Mouse (Mus musculus): ENCODE data around the gene Ccnk. TPM values are rescaled to one million over a fixed set of nuclear protein-coding genes. Genes with fewer than 3 reads are reported as not detected.

Ccnk gene
- polyA plus RNA-seq, 1 experiment from 2014 or later, result 4.3 TPM

DNA sequence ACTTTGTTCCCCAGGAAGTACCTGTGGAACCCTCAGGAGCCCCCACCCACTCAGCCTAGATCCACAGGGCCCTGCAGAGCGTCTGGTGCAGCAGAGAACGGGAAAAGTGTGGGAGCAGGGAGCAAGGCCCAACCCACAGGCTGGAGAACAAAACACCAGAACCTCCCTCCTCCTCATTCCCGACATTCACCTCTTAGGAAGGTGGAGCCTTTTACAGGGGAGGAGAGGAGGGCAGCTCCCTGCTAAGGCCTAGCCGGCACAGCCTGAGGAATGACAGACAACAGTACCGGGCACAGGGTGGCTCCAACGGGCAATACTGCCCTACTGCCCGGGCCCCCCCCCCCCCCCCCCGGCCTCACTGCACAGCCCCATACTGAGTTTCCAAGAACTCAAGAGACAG lies 44.0 kb downstream of the Ccnk start:
- Histone ChIP-seq H3K4me3 (ENCODE audit: low read depth, low read length) (no peak overlapping the region), H3K4me1 (replicated peaks; ENCODE audit: control insufficient read depth, insufficient read depth, low read length) (peaks cover 13% of the 10 kb centered on the region), H3K27ac (ENCODE audit: low read depth, low read length) (no peak overlapping the region), H3K36me3 (ENCODE audit: control insufficient read depth, insufficient read depth, low read length) (no peaks in the 10 kb centered on the region), H3K9me3 (ENCODE audit: control insufficient read depth, low read length) (no peaks in the 10 kb centered on the region), H3K4me2 (no peak overlapping the region), H3K9ac (ENCODE audit: low read depth, low read length) (no peak overlapping the region), H3K27me3 (replicated peaks; ENCODE audit: control insufficient read depth, insufficient read depth, low read length) (no peaks in the 10 kb centered on the region)
- ATAC-seq (replicated peaks; ENCODE audit: low FRiP score), result no peak
- 55% methylated on average over 8 of the region's 8 CpGs for WGBS
- DNase-seq (ENCODE audit: low spot score), result no peak

- WGBS, result 62% methylated on average over 7 of the region's 7 CpGs
Measured at GRCm38 (mm10) chr12:108225781-108226180, 46.4 kb downstream of the Ccnk start.

GRCm38 (mm10) chr12:108226216-108226615 lies 46.8 kb downstream of the Ccnk start:
- no peak overlapping the region for H3K27ac ChIP-seq (ENCODE audit: low read depth, low read length)
- no peaks in the 10 kb centered on the region for H3K27me3 ChIP-seq (replicated peaks; ENCODE audit: control insufficient read depth, insufficient read depth, low read length)
- no peak overlapping the region for H3K9ac ChIP-seq (ENCODE audit: low read depth, low read length)
- ATAC-seq (replicated peaks; ENCODE audit: low FRiP score) (no peak), DNase-seq (ENCODE audit: low spot score) (no peak)
- WGBS, result 74% methylated on average over 13 of the region's 13 CpGs
- no peaks in the 10 kb centered on the region for H3K36me3 ChIP-seq (ENCODE audit: control insufficient read depth, insufficient read depth, low read length)
- H3K9me3 ChIP-seq (ENCODE audit: control insufficient read depth, low read length), result no peaks in the 10 kb centered on the region
- no peak overlapping the region for H3K4me2 ChIP-seq
- no peak overlapping the region for H3K4me3 ChIP-seq (ENCODE audit: low read depth, low read length)
- H3K4me1 ChIP-seq (replicated peaks; ENCODE audit: control insufficient read depth, insufficient read depth, low read length), result peaks cover 15% of the 10 kb centered on the region

More at GRCm38 (mm10) chr12:108225781-108226180, 46.4 kb downstream of the Ccnk start:
- Histone ChIP-seq H3K4me2 (no peak overlapping the region), H3K27ac (ENCODE audit: low read depth, low read length) (no peak overlapping the region), H3K27me3 (replicated peaks; ENCODE audit: control insufficient read depth, insufficient read depth, low read length) (no peaks in the 10 kb centered on the region), H3K4me1 (replicated peaks; ENCODE audit: control insufficient read depth, insufficient read depth, low read length) (peaks cover 16% of the 10 kb centered on the region), H3K36me3 (ENCODE audit: control insufficient read depth, insufficient read depth, low read length) (no peaks in the 10 kb centered on the region), H3K4me3 (ENCODE audit: low read depth, low read length) (no peak overlapping the region), H3K9me3 (ENCODE audit: control insufficient read depth, low read length) (no peaks in the 10 kb centered on the region), H3K9ac (ENCODE audit: low read depth, low read length) (no peak overlapping the region)
- ATAC-seq (replicated peaks; ENCODE audit: low FRiP score), result no peak
- DNase-seq (ENCODE audit: low spot score), result no peak

DNA sequence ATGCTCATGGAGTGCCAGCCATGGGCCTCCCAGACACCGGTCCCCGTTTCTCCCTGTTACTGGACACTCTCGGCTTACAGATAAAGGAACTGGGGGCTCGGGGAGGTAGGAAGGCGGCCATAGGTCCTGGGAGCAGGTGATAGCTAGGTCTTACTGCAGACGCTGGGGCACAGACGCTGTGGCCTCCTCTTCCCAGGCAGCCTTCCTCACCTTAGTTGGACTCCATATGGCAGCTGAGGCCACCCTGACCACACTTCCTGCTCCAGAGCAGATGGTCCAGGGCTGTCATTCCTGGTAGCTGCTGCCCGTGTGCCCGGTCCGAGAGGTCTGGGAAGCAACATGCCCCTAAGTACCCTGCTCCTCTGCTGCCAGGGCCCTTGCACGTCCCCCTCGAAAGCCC lies 47.6 kb downstream of the Ccnk start:
- Histone ChIP-seq H3K4me1 (replicated peaks; ENCODE audit: control insufficient read depth, insufficient read depth, low read length) (peaks cover 12% of the 10 kb centered on the region), H3K9me3 (ENCODE audit: control insufficient read depth, low read length) (no peaks in the 10 kb centered on the region), H3K27ac (ENCODE audit: low read depth, low read length) (no peak overlapping the region), H3K9ac (ENCODE audit: low read depth, low read length) (no peak overlapping the region), H3K36me3 (ENCODE audit: control insufficient read depth, insufficient read depth, low read length) (no peaks in the 10 kb centered on the region), H3K27me3 (replicated peaks; ENCODE audit: control insufficient read depth, insufficient read depth, low read length) (no peaks in the 10 kb centered on the region), H3K4me3 (ENCODE audit: low read depth, low read length) (no peak overlapping the region), H3K4me2 (no peak overlapping the region)
- DNase-seq (ENCODE audit: low spot score) (no peak), ATAC-seq (replicated peaks; ENCODE audit: low FRiP score) (no peak)
- 72% methylated on average over 12 of the region's 12 CpGs for WGBS

DNA sequence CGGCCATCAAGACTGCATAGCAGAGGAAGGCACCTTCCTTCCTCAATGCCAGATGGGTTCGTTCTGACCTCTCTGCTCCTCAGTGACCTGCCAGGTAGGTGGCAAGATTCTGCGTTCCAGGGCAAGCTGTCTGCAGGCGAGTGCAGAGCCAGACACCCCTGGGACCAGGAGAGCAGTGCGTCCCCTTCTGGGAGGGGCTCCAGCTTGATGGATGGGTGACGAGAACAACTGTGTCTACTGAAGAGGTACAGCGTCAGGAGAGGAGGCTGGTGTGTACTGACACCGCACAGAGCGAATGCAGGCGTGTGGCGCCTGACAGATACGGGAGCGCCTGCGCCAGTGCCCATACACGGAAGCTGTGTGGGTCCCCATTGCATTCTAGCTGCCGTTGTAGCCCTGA lies 48.1 kb downstream of the Ccnk start:
- H3K9ac ChIP-seq (ENCODE audit: low read depth, low read length), result no peak overlapping the region

DNA sequence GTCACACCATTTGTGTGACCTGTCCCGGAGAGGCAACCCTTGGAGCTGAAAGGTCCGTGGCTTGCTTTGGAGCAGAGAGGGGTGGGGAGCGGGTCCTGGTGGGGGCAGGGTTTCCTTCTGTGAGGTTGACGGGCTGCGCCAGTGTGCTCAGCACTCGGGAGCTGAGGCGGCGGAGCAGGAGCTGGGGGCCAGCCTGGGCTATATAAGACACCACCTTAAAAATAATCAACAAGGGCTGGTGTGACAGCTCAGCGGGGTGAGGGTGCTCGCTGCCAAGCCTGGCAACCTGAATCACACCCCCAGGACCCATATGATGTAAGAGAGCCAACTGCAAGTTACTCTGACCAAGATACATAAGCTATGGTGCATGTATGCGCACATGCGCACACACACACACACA lies 50.7 kb downstream of the Ccnk start:
- Histone ChIP-seq H3K4me3 (ENCODE audit: low read depth, low read length) (no peak overlapping the region), H3K4me1 (replicated peaks; ENCODE audit: control insufficient read depth, insufficient read depth, low read length) (peaks cover 14% of the 10 kb centered on the region), H3K4me2 (no peak overlapping the region), H3K9me3 (ENCODE audit: control insufficient read depth, low read length) (no peaks in the 10 kb centered on the region), H3K36me3 (ENCODE audit: control insufficient read depth, insufficient read depth, low read length) (no peaks in the 10 kb centered on the region), H3K27ac (ENCODE audit: low read depth, low read length) (no peak overlapping the region), H3K9ac (ENCODE audit: low read depth, low read length) (no peak overlapping the region), H3K27me3 (replicated peaks; ENCODE audit: control insufficient read depth, insufficient read depth, low read length) (no peaks in the 10 kb centered on the region)
- DNase-seq (ENCODE audit: low spot score) (no peak), ATAC-seq (replicated peaks; ENCODE audit: low FRiP score) (no peak)
- WGBS, result 75% methylated on average over 12 of the region's 12 CpGs

More for the DNA sequence above, 48.1 kb downstream of the Ccnk start:
- Histone ChIP-seq H3K36me3 (ENCODE audit: control insufficient read depth, insufficient read depth, low read length) (no peaks in the 10 kb centered on the region), H3K27me3 (replicated peaks; ENCODE audit: control insufficient read depth, insufficient read depth, low read length) (no peaks in the 10 kb centered on the region), H3K4me1 (replicated peaks; ENCODE audit: control insufficient read depth, insufficient read depth, low read length) (peaks cover 12% of the 10 kb centered on the region), H3K4me2 (no peak overlapping the region), H3K27ac (ENCODE audit: low read depth, low read length) (no peak overlapping the region), H3K4me3 (ENCODE audit: low read depth, low read length) (no peak overlapping the region), H3K9me3 (ENCODE audit: control insufficient read depth, low read length) (no peaks in the 10 kb centered on the region)
- DNase-seq (ENCODE audit: low spot score), result no peak
- WGBS, result 81% methylated on average over 16 of the region's 16 CpGs
- no peak for ATAC-seq (replicated peaks; ENCODE audit: low FRiP score)

- Histone ChIP-seq H3K9ac (ENCODE audit: low read depth, low read length) (no peak overlapping the region), H3K27ac (ENCODE audit: low read depth, low read length) (no peak overlapping the region)
- WGBS, result 61% methylated on average over 16 of the region's 18 CpGs
Measured at GRCm38 (mm10) chr12:108230821-108231794, 51.7 kb downstream of the Ccnk start.

DNA sequence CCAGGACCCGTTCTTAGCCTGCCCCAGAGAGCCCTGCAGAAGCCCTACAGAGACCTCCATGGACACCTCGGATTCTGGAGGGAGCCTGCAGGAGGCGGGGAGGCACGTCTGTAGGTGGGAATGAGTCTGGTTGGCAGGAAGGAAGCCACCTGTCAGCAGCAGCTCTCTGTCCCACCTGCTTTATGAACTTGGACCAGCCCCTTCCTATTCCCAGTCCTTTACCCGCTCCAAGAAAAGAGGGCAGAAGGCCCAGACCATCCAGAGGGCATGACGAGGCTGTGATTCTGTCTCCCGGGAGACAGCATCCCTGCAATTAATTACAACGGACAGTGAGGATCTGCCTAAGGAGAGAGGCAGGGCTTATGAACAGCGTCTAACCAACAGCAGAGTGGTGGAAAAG lies 52.5 kb downstream of the Ccnk start:
- WGBS, result 68% methylated on average over 9 of the region's 9 CpGs
- Histone ChIP-seq H3K36me3 (ENCODE audit: control insufficient read depth, insufficient read depth, low read length) (no peaks in the 10 kb centered on the region), H3K27ac (ENCODE audit: low read depth, low read length) (no peak overlapping the region), H3K9ac (ENCODE audit: low read depth, low read length) (no peak overlapping the region), H3K9me3 (ENCODE audit: control insufficient read depth, low read length) (no peaks in the 10 kb centered on the region), H3K4me2 (no peak overlapping the region), H3K4me1 (replicated peaks; ENCODE audit: control insufficient read depth, insufficient read depth, low read length) (peaks cover 19% of the 10 kb centered on the region), H3K4me3 (ENCODE audit: low read depth, low read length) (no peak overlapping the region), H3K27me3 (replicated peaks; ENCODE audit: control insufficient read depth, insufficient read depth, low read length) (no peaks in the 10 kb centered on the region)
- DNase-seq (ENCODE audit: low spot score) (no peak), ATAC-seq (replicated peaks; ENCODE audit: low FRiP score) (no peak)

More at GRCm38 (mm10) chr12:108230821-108231794, 51.7 kb downstream of the Ccnk start:
- Histone ChIP-seq H3K27me3 (replicated peaks; ENCODE audit: control insufficient read depth, insufficient read depth, low read length) (no peaks in the 10 kb centered on the region), H3K4me2 (no peak overlapping the region), H3K4me1 (replicated peaks; ENCODE audit: control insufficient read depth, insufficient read depth, low read length) (peaks cover 14% of the 10 kb centered on the region), H3K36me3 (ENCODE audit: control insufficient read depth, insufficient read depth, low read length) (no peaks in the 10 kb centered on the region), H3K9me3 (ENCODE audit: control insufficient read depth, low read length) (no peaks in the 10 kb centered on the region), H3K4me3 (ENCODE audit: low read depth, low read length) (no peak overlapping the region)
- DNase-seq (ENCODE audit: low spot score) (no peak), ATAC-seq (replicated peaks; ENCODE audit: low FRiP score) (no peak)

DNA sequence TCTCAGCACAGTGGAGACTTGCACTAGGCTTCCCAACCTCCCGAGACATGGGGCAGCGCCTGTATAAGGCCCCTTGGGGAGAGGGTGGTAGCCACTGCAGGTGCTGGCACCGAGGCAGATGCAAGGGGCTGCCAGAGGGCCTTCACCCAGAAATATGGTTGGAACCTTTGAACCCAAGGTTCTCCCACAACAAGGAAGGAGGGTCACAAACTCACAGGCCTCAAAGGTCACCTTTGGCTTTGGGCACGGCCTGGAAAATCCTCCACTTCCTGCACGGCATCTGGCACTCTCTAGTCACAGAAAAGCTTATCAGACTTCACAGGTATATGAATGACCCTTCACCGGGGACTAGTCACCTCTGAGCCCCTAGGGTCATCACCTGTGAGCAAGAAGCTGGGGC lies 54.4 kb downstream of the Ccnk start:
- Histone ChIP-seq H3K9ac (ENCODE audit: low read depth, low read length) (no peak overlapping the region), H3K36me3 (ENCODE audit: control insufficient read depth, insufficient read depth, low read length) (no peaks in the 10 kb centered on the region), H3K4me2 (no peak overlapping the region), H3K4me1 (replicated peaks; ENCODE audit: control insufficient read depth, insufficient read depth, low read length) (peaks cover 33% of the 10 kb centered on the region), H3K27ac (ENCODE audit: low read depth, low read length) (no peak overlapping the region), H3K9me3 (ENCODE audit: control insufficient read depth, low read length) (no peaks in the 10 kb centered on the region), H3K27me3 (replicated peaks; ENCODE audit: control insufficient read depth, insufficient read depth, low read length) (no peaks in the 10 kb centered on the region), H3K4me3 (ENCODE audit: low read depth, low read length) (no peak overlapping the region)
- WGBS, result 76% methylated on average over 6 of the region's 6 CpGs
- DNase-seq (ENCODE audit: low spot score) (no peak), ATAC-seq (replicated peaks; ENCODE audit: low FRiP score) (no peak)
